Mouse (Mus musculus) liver, embryonic 14.5 days (tissue): ENCODE data around the gene Speg.

Experiments used
- CTCF ChIP-seq: IDR thresholded peaks from 2 replicates; pipeline ENCODE4 v1.5.1; 2016; ENCODE audit warnings: antibody characterized with exemption, low read depth, control low read depth
- EP300 ChIP-seq: IDR thresholded peaks from 2 replicates; pipeline ENCODE4 v1.6.1; 2016; ENCODE audit warnings: antibody characterized with exemption, low read depth

DNA sequence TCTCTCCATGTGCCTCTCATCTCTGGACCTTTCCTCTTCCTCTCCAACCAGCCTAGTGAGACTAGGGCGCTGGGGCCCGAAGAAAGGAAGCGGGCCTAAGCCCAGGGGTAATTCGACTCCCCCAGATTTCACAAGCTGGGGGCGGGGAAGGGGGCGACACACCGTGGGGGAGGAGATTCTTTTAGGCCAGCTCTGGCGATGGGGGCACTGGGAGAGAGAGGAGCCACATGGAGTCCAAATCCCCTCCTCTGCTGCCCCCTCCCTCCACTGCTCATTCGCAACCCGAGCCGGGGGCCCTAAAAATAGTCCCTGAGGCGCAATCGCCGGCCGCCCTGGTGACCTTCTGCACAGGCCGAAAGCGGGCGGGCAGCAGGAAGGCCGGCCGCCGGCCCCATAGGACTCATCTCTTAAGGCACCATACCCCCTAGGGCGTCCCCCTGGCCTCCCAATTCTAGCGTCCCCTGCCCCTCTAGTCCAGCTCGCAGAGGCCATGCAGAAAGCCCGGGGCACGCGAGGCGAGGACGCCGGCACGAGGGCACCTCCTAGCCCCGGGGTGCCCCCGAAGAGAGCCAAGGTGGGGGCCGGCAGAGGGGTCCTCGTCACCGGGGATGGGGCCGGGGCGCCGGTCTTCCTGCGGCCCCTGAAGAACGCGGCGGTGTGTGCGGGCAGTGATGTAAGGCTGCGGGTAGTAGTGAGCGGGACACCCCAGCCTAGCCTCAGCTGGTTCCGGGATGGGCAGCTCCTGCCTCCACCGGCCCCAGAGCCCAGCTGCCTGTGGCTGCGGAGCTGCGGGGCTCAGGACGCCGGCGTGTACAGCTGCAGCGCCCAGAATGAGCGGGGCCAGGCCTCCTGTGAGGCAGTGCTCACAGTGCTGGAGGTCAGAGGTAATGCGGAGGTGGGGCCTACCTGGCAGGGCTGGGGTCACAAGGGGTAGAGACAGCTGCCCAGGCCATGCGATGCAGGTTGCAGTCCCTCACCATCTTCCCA, at the start of gene Speg:
- TF ChIP-seq CTCF, result no peak
- no peak for TF ChIP-seq EP300
